19 mouse cellular contexts compared by ENCODE assay signal in the genomic region with DNA sequence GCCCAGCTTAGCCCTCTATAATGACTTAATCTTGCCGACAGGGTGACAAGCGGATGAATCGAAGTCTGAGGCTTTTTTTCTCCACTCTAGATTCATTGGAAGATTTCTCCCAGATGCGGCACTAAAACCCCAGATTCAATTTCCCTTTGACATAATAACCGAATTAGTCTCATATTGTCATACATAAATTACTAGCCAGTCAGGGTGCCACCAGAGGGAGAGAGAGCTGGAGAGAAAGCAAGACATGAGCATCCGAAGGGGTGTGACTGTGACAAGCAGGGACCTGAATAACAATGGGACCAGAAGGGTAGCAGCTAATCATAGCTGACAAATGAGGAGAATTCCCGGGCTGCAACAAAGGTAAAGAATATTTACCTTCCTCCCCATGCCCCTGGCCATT.
DNase-seq lines count a peak whose midpoint lies in the region; ATAC-seq and TF ChIP-seq lines count a peak whose summit lies in the region.
"Had no signal": no experiment of that assay in that cellular context is flagged by ENCODE, and none has a peak within 500 bp of the region (broad histone marks: within the 10 kb centered on the region; RNA-seq: fewer than 3 reads in every experiment).

No protein-coding gene starts in this region.

- no peak for TF ChIP-seq CTCF in gastrocnemius, adult 2 months (IDR thresholded peaks at IDR 0.05)
- no peak for TF ChIP-seq CTCF in lung, adult 2 months (IDR thresholded peaks at IDR 0.05; ENCODE audit: insufficient read depth, low read length)

- H3K9me3 ChIP-seq in midbrain, embryonic 12.5 days = no peaks in the 10 kb centered on the region
- H3K9me3 ChIP-seq in midbrain, embryonic 11.5 days (ENCODE audit: control insufficient read depth, low read length) = no peaks in the 10 kb centered on the region
- no peaks in the 10 kb centered on the region for H3K9me3 ChIP-seq in midbrain, embryonic 15.5 days
- H3K9me3 ChIP-seq: embryonic facial prominence, embryonic 13.5 days; heart, embryonic 15.5 days; limb, embryonic 15.5 days had no signal

- TF ChIP-seq POLR2A in lung, adult 2 months (IDR thresholded peaks at IDR 0.05; ENCODE audit: borderline replicate concordance, extremely low read depth, low read depth, low read length) = no peak

- peak overlapping the region; percentile 70 for H3K27ac ChIP-seq in gastrocnemius, adult 2 months
- H3K27ac ChIP-seq in midbrain, embryonic 12.5 days (replicated peaks) = peak overlapping the region; percentile 66
- H3K27ac ChIP-seq in midbrain, embryonic 11.5 days (ENCODE audit: low read depth, low read length) = no peak overlapping the region
- peak overlapping the region; percentile 52 for H3K27ac ChIP-seq in midbrain, embryonic 15.5 days
- H3K27ac ChIP-seq: embryonic facial prominence, embryonic 13.5 days; heart, embryonic 15.5 days; limb, embryonic 15.5 days had no signal

- H3K27me3 ChIP-seq in midbrain, embryonic 12.5 days = peaks cover 35% of the 10 kb centered on the region
- H3K27me3 ChIP-seq in midbrain, embryonic 11.5 days (ENCODE audit: control insufficient read depth, insufficient read depth, low read length) = no peaks in the 10 kb centered on the region
- H3K27me3 ChIP-seq in midbrain, embryonic 15.5 days (replicated peaks) = peaks cover 4% of the 10 kb centered on the region; the same call in 1 of the 2 replicates
- H3K27me3 ChIP-seq: limb, embryonic 15.5 days had no signal

- H3K4me3 ChIP-seq in gastrocnemius, adult 2 months = no peak overlapping the region
- no peak overlapping the region for H3K4me3 ChIP-seq in midbrain, embryonic 12.5 days
- H3K4me3 ChIP-seq in midbrain, embryonic 11.5 days (ENCODE audit: low read depth, low read length) = no peak overlapping the region
- no peak overlapping the region for H3K4me3 ChIP-seq in midbrain, embryonic 15.5 days
- H3K4me3 ChIP-seq in lung, adult 2 months (replicated peaks; ENCODE audit: extremely low read depth, low read depth, low read length) = no peak overlapping the region
- H3K4me3 ChIP-seq: embryonic facial prominence, embryonic 13.5 days; heart, embryonic 15.5 days; limb, embryonic 15.5 days had no signal

- H3K36me3 ChIP-seq in midbrain, embryonic 12.5 days = no peaks in the 10 kb centered on the region
- H3K36me3 ChIP-seq in midbrain, embryonic 11.5 days (ENCODE audit: control insufficient read depth, insufficient read depth, low read length) = no peaks in the 10 kb centered on the region
- no peaks in the 10 kb centered on the region for H3K36me3 ChIP-seq in midbrain, embryonic 15.5 days (replicated peaks)
- H3K36me3 ChIP-seq: embryonic facial prominence, embryonic 13.5 days; heart, embryonic 15.5 days; limb, embryonic 15.5 days had no signal

- 36% methylated on average over 7 of the region's 7 CpGs for WGBS in midbrain, embryonic 12.5 days
- 41% methylated on average over 7 of the region's 7 CpGs for WGBS in midbrain, embryonic 11.5 days
- WGBS in midbrain, embryonic 15.5 days = 18% methylated on average over 7 of the region's 7 CpGs
- whole genome bisulfite sequencing in lung, adult 2 months = 59% methylated on average over 7 of the region's 7 CpGs

- no peak overlapping the region for H3K9ac ChIP-seq in midbrain, embryonic 12.5 days (replicated peaks)
- no peak overlapping the region for H3K9ac ChIP-seq in midbrain, embryonic 11.5 days (ENCODE audit: low read length)
- no peak overlapping the region for H3K9ac ChIP-seq in midbrain, embryonic 15.5 days
- H3K9ac ChIP-seq: embryonic facial prominence, embryonic 13.5 days; heart, embryonic 15.5 days; limb, embryonic 15.5 days had no signal

- no peak for DNase-seq in gastrocnemius, adult 2 months
- DNase-seq in gastrocnemius, postnatal 4 days (ENCODE audit: low spot score in 2 of 2) = no peak
- DNase-seq in midbrain, embryonic 11.5 days (ENCODE audit: low spot score, missing footprints) = no peak
- no peak for DNase-seq in spleen, postnatal 4 days (ENCODE audit: low spot score in 2 of 2)
- no peak for DNase-seq in lung, adult 2 months
- DNase-seq: adrenal gland, postnatal 14 days; B cell, adult 2 months; cerebellum, adult 18-20 months; kidney, adult 11 months; kidney, postnatal 10 days; lung, postnatal 14 days; right cerebral cortex, postnatal 4 days; thymus, postnatal 36 days had no signal

- H3K4me1 ChIP-seq in midbrain, embryonic 12.5 days = peaks cover 17% of the 10 kb centered on the region
- H3K4me1 ChIP-seq in midbrain, embryonic 11.5 days (ENCODE audit: control insufficient read depth, insufficient read depth, low read length) = peaks cover 6% of the 10 kb centered on the region; the same call in 1 of the 2 replicates
- peaks cover 21% of the 10 kb centered on the region for H3K4me1 ChIP-seq in midbrain, embryonic 15.5 days
- H3K4me1 ChIP-seq in lung, adult 2 months (ENCODE audit: control insufficient read depth, insufficient read depth, low read length) = no peaks in the 10 kb centered on the region

- intact Hi-C loops in gastrocnemius, adult 2 months (cut with DNase I) = loop anchor here (2.0 kb wide), 1 partner anchor 62 kb away; no protein-coding TSS in a partner anchor

- ATAC-seq in midbrain, embryonic 12.5 days (ENCODE audit: low FRiP score, low read depth) = no peak
- ATAC-seq in midbrain, embryonic 11.5 days (ENCODE audit: low FRiP score) = no peak
- no peak for ATAC-seq in midbrain, embryonic 15.5 days (replicated peaks)
- ATAC-seq: activated CD4-positive, CD25-positive, alpha-beta regulatory T cell, adult 4 months had no signal

- no peak overlapping the region for H3K4me2 ChIP-seq in midbrain, embryonic 12.5 days (replicated peaks)
- no peak overlapping the region for H3K4me2 ChIP-seq in midbrain, embryonic 11.5 days
- H3K4me2 ChIP-seq in midbrain, embryonic 15.5 days = 0 out of 2 replicates have a peak overlapping the region, but pooled peaks have one; percentile 10
- H3K4me2 ChIP-seq: embryonic facial prominence, embryonic 13.5 days; heart, embryonic 15.5 days; limb, embryonic 15.5 days had no signal
